Mouse (Mus musculus) testis, adult 2 months (tissue): ENCODE data around the gene Adamts7.

ENCODE experiments used
- CTCF ChIP-seq: fragments of 200-500 bp; IDR thresholded peaks from 2 replicates; pipeline ENCODE4 v1.5.1; 2012; ENCODE audit warnings: low read depth, mild to moderate bottlenecking, inconsistent platforms, low read length, moderate library complexity; ENCODE audit not compliant: control insufficient read depth, insufficient read depth, insufficient replicate concordance
- POLR2A ChIP-seq: fragments of 200-500 bp; IDR thresholded peaks from 2 replicates; pipeline ENCODE4 v1.6.1; 2012; ENCODE audit warnings: low read depth, mild to moderate bottlenecking, inconsistent platforms, low read length, moderate library complexity; ENCODE audit not compliant: control insufficient read depth

DNA sequence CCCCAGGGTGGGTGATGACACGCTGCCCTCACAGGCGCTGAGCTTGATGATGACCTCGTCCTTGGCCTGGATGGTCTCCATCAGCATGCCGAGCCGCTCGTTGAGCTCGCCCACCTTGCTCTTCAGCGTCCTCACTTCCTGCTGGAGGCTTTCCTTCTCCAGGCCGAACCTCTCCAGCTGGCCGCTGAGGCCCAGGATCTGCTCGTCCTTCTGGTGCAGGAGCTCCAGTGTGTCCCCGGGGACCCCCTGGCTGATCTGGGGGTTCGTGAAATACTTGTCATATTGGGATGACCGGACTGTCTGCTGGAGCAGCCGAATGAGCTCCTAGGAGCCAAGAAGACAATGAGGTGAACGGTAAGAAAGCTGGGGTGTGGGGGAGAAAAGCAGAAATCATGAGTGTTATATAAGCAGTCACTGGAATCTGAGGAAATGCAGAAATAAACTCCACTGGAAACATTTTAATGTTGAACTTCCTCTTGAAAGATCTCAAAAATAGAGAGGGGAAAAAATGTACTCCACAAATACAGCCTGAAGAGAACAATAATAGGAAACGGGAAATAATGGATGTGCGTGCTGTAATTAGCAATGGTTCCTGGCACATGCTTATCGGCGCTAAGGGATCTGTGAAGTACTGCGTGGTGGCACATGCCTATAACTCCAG, 63.3 kb downstream of the Adamts7 start:
- TF ChIP-seq POLR2A (no peak), CTCF (no peak)
